Mouse (Mus musculus): ENCODE results near the gene Ddost. TPM values are rescaled to one million over a fixed set of nuclear protein-coding genes. Genes with fewer than 3 reads are reported as not detected.

The Ddost gene
- polyA plus RNA-seq, 1 experiment from 2014 or later: 289 TPM

DNA sequence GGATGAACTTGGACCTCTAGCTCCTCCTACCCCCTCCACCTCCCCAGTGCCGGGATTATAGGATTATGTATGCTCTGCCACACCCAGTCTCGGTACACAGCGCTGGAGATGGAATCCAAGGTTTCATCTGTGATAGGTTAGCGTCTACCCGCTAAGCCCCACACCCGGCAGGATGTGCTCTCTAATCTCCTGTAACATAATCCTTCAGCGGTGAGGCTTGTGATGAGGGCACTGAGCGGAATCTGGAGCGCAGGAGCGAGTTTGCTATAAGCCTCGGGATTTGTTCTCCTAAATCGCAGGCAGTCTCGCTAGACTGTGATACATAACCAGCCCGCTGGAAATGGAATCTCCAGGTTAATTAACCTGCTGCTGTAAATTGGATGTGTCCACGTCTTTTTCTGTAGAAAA, 25.7 kb downstream of the Ddost start:
- Histone ChIP-seq H3K9ac (ENCODE audit: low read depth, low read length) (no peak overlapping the region), H3K36me3 (ENCODE audit: insufficient read depth, low read length) (no peaks in the 10 kb centered on the region), H3K27ac (no peak overlapping the region), H3K27me3 (ENCODE audit: insufficient read depth, low read length) (no peaks in the 10 kb centered on the region), H3K4me3 (replicated peaks; ENCODE audit: low read depth, low read length) (no peak overlapping the region), H3K4me2 (ENCODE audit: low read length) (no peak overlapping the region), H3K9me3 (replicated peaks; ENCODE audit: low read length) (no peaks in the 10 kb centered on the region), H3K4me1 (replicated peaks; ENCODE audit: insufficient read depth, low read length) (no peaks in the 10 kb centered on the region)
- 17% methylated on average over 15 of the region's 15 CpGs for WGBS
- no peak for TF ChIP-seq CTCF (IDR thresholded peaks at IDR 0.05; ENCODE audit: low read depth)
- no peak for ATAC-seq (replicated peaks; ENCODE audit: low FRiP score, low read depth)
- peak; percentile 33 for DNase-seq (ENCODE audit: low spot score)

DNA sequence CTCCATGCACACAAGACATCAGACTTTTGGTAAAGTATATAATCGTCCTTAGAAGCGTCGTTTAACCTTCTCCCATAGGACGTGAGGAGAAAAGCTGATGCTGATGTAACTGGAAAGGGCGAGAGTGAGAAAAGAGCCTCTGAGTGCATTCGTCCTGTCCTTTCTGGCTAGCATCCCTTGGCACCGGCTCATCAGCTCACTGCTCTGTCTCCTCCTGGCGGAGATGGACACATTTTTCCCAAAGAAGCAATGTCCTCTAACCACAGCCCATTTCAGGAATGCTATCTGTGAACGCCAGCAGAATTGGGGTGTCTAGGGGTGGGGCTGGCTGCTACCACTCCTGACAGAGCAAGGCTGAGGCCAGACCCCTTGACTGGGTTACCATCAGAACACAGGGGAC, 27.1 kb downstream of the Ddost start:
- DNase-seq (ENCODE audit: low spot score) (no peak), ATAC-seq (replicated peaks; ENCODE audit: low FRiP score, low read depth) (no peak)
- Histone ChIP-seq H3K4me2 (ENCODE audit: low read length) (no peak overlapping the region), H3K4me1 (replicated peaks; ENCODE audit: insufficient read depth, low read length) (no peaks in the 10 kb centered on the region), H3K27me3 (ENCODE audit: insufficient read depth, low read length) (no peaks in the 10 kb centered on the region), H3K9ac (ENCODE audit: low read depth, low read length) (no peak overlapping the region), H3K27ac (no peak overlapping the region), H3K9me3 (replicated peaks; ENCODE audit: low read length) (no peaks in the 10 kb centered on the region), H3K4me3 (replicated peaks; ENCODE audit: low read depth, low read length) (no peak overlapping the region), H3K36me3 (ENCODE audit: insufficient read depth, low read length) (no peaks in the 10 kb centered on the region)
- 81% methylated on average over 9 of the region's 9 CpGs for WGBS
- TF ChIP-seq CTCF (IDR thresholded peaks at IDR 0.05; ENCODE audit: low read depth): no peak

DNA sequence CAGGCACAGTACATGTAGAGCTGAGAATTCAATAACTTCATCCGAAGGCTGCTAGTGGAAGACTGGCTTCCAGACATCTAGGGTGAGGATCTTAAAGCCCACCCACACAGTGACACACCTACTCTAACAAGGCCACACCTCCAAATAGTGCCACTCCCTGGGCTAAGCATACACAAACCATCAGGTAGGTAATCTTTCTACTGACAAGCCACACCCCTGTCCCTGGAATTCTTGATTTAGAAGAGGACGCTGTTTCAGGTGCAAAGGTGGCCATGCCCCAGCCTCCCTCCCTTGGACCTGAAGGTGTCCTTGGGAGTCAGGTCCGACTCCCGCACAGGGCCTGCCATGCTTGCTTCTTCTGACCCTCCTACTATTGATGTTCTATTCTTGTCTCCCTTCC, 28.6 kb downstream of the Ddost start:
- Histone ChIP-seq H3K9me3 (replicated peaks; ENCODE audit: low read length) (no peaks in the 10 kb centered on the region), H3K4me3 (replicated peaks; ENCODE audit: low read depth, low read length) (no peak overlapping the region), H3K9ac (ENCODE audit: low read depth, low read length) (no peak overlapping the region), H3K27me3 (ENCODE audit: insufficient read depth, low read length) (no peaks in the 10 kb centered on the region), H3K27ac (no peak overlapping the region), H3K36me3 (ENCODE audit: insufficient read depth, low read length) (no peaks in the 10 kb centered on the region), H3K4me2 (ENCODE audit: low read length) (no peak overlapping the region), H3K4me1 (replicated peaks; ENCODE audit: insufficient read depth, low read length) (no peaks in the 10 kb centered on the region)
- no peak for TF ChIP-seq CTCF (IDR thresholded peaks at IDR 0.05; ENCODE audit: low read depth)
- DNase-seq (ENCODE audit: low spot score) (no peak), ATAC-seq (replicated peaks; ENCODE audit: low FRiP score, low read depth) (no peak)
- WGBS: 77% methylated on average over 4 of the region's 4 CpGs

DNA sequence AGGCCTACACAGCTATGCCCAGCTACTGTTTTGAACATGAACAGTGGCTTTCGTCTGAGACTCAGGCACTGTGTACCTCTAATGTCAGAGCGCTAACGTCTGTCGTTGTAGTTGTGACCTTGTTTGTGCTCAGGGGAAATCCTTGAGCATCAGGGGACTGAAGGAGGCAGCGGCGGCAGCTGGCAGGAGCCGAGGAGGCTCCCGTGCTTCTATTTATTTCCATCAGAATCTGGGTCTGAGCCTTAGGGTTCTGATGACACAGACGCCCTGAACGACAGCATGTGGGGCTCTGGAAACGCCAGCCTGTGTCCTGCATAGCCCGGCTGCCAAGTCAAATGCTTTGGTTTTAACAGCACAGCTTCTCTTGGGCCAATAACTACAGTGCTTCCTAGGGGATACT, 30.5 kb downstream of the Ddost start:
- no peak overlapping the region for H3K27ac ChIP-seq
- no peaks in the 10 kb centered on the region for H3K4me1 ChIP-seq (replicated peaks; ENCODE audit: insufficient read depth, low read length)
- no peak for DNase-seq (ENCODE audit: low spot score)
- no peak overlapping the region for H3K4me2 ChIP-seq (ENCODE audit: low read length)
- no peaks in the 10 kb centered on the region for H3K9me3 ChIP-seq (replicated peaks; ENCODE audit: low read length)
- ATAC-seq (replicated peaks; ENCODE audit: low FRiP score, low read depth): no peak
- no peaks in the 10 kb centered on the region for H3K36me3 ChIP-seq (ENCODE audit: insufficient read depth, low read length)
- H3K4me3 ChIP-seq (replicated peaks; ENCODE audit: low read depth, low read length): no peak overlapping the region
- no peaks in the 10 kb centered on the region for H3K27me3 ChIP-seq (ENCODE audit: insufficient read depth, low read length)
- 84% methylated on average over 12 of the region's 12 CpGs for WGBS
- TF ChIP-seq CTCF (IDR thresholded peaks at IDR 0.05; ENCODE audit: low read depth): no peak
- no peak overlapping the region for H3K9ac ChIP-seq (ENCODE audit: low read depth, low read length)

DNA sequence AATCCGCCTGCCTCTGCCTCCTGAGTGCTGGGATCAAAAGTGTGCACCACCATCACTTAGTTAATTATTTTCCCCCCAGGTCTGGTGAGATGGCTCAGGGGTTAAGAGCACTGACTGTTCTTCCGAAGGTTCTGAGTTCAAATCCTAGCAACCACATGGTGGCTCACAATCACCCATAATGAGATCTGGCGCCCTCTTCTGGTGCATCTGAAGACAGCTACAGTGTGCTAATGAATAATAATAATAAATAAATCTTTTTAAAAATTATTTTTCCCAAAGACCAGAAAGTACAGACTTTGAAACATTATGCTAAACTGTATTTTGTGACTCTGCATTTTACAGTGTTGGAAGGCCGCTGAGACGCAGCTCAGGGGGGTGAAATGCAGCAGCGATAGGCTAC, 31.1 kb downstream of the Ddost start:
- Histone ChIP-seq H3K4me2 (ENCODE audit: low read length) (no peak overlapping the region), H3K27ac (no peak overlapping the region), H3K36me3 (ENCODE audit: insufficient read depth, low read length) (no peaks in the 10 kb centered on the region), H3K9ac (ENCODE audit: low read depth, low read length) (no peak overlapping the region), H3K4me1 (replicated peaks; ENCODE audit: insufficient read depth, low read length) (no peaks in the 10 kb centered on the region), H3K27me3 (ENCODE audit: insufficient read depth, low read length) (no peaks in the 10 kb centered on the region), H3K9me3 (replicated peaks; ENCODE audit: low read length) (no peaks in the 10 kb centered on the region), H3K4me3 (replicated peaks; ENCODE audit: low read depth, low read length) (no peak overlapping the region)
- no peak for DNase-seq (ENCODE audit: low spot score)
- 86% methylated on average over 6 of the region's 6 CpGs for WGBS
- peak; percentile 46 for TF ChIP-seq CTCF (IDR thresholded peaks at IDR 0.05; ENCODE audit: low read depth)
- ATAC-seq (replicated peaks; ENCODE audit: low FRiP score, low read depth): no peak

DNA sequence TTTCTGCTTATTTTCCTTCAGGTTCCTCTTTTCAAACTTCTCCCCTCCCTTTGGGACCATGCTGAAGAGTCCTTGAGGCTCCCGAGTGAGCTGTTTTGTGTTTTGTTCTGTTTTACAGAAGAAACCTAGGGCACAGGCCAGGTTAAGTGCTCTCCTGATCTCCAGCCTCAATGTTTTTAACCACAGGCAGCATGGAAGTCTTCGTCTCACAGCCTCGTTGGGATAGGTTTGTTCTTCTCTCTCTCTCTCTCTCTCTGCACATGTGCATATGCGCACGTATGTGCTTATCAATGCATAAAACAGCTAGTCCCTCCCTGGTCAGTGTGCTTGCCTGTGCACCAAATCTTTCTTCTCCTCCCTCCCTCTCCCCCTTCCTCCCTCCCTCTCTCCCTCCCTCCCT, 32.3 kb downstream of the Ddost start:
- WGBS: 79% methylated on average over 5 of the region's 5 CpGs
- H3K36me3 ChIP-seq (ENCODE audit: insufficient read depth, low read length): no peaks in the 10 kb centered on the region
- ATAC-seq (replicated peaks; ENCODE audit: low FRiP score, low read depth): no peak

DNA sequence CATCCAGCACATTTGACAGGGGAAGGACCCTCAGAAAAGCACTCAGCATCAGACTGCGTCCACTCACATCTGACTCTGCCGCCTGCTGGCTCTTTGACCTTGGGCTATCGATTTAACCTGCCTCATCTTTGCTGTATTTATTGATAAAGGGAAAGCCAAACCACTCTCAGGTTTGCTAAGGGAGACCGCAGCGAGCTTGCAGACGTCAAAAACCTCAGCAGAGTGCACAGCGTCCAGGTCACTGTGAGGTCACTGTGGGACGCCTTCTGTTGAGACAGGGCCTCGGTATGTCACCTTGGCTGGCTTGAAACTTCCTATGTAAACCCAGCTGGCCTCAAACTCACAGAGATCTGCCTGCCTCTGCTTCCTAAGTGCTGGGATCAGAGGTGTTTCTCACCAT, 32.8 kb downstream of the Ddost start:
- H3K36me3 ChIP-seq (ENCODE audit: insufficient read depth, low read length): no peaks in the 10 kb centered on the region
- no peak overlapping the region for H3K9ac ChIP-seq (ENCODE audit: low read depth, low read length)
- no peak overlapping the region for H3K27ac ChIP-seq
- no peaks in the 10 kb centered on the region for H3K9me3 ChIP-seq (replicated peaks; ENCODE audit: low read length)
- ATAC-seq (replicated peaks; ENCODE audit: low FRiP score, low read depth) (no peak), DNase-seq (ENCODE audit: low spot score) (no peak)
- no peak overlapping the region for H3K4me3 ChIP-seq (replicated peaks; ENCODE audit: low read depth, low read length)
- H3K27me3 ChIP-seq (ENCODE audit: insufficient read depth, low read length): no peaks in the 10 kb centered on the region
- no peaks in the 10 kb centered on the region for H3K4me1 ChIP-seq (replicated peaks; ENCODE audit: insufficient read depth, low read length)
- no peak overlapping the region for H3K4me2 ChIP-seq (ENCODE audit: low read length)
- TF ChIP-seq CTCF (IDR thresholded peaks at IDR 0.05; ENCODE audit: low read depth): no peak
- 74% methylated on average over 9 of the region's 9 CpGs for WGBS

More for the DNA sequence above, 32.3 kb downstream of the Ddost start:
- no peak for TF ChIP-seq CTCF (IDR thresholded peaks at IDR 0.05; ENCODE audit: low read depth)
- Histone ChIP-seq H3K9ac (ENCODE audit: low read depth, low read length) (no peak overlapping the region), H3K4me1 (replicated peaks; ENCODE audit: insufficient read depth, low read length) (no peaks in the 10 kb centered on the region), H3K27ac (no peak overlapping the region), H3K9me3 (replicated peaks; ENCODE audit: low read length) (no peaks in the 10 kb centered on the region), H3K4me3 (replicated peaks; ENCODE audit: low read depth, low read length) (no peak overlapping the region), H3K27me3 (ENCODE audit: insufficient read depth, low read length) (no peaks in the 10 kb centered on the region), H3K4me2 (ENCODE audit: low read length) (no peak overlapping the region)
- no peak for DNase-seq (ENCODE audit: low spot score)
